Comparison of ENCODE assay signal across 10 mouse cellular contexts in genomic region chr7:67955276-67955675, GRCm38 (mm10). TPM values are rescaled to one million over a fixed set of nuclear protein-coding genes. Genes with fewer than 3 reads are reported as not detected.
DNase-seq lines count a peak whose midpoint lies in the region; ATAC-seq lines count a peak whose summit lies in the region.
"Had no signal": no experiment of that assay in that cellular context is flagged by ENCODE, and none has a peak within 500 bp of the region (broad histone marks: within the 10 kb centered on the region; RNA-seq: fewer than 3 reads in every experiment).

No protein-coding gene starts in this region.

- peaks cover 60% of the 10 kb centered on the region for H3K4me1 ChIP-seq in heart, embryonic 13.5 days
- H3K4me1 ChIP-seq in hindbrain, embryonic 12.5 days: peaks cover 48% of the 10 kb centered on the region
- H3K4me1 ChIP-seq in midbrain, embryonic 10.5 days: peaks cover 66% of the 10 kb centered on the region

- no peak for DNase-seq in heart, adult 11 months
- DNase-seq in adipocyte (ENCODE audit: low spot score): peak; percentile 6
- DNase-seq in midbrain, embryonic 10.5 days (ENCODE audit: low spot score): no peak
- DNase-seq in thymus, postnatal 10 days (ENCODE audit: low spot score in 2 of 2): no peak
- DNase-seq in MN1 (ENCODE audit: low spot score): no peak
- no peak for DNase-seq in cerebellum, adult 9-10 months
- DNase-seq: right cerebral cortex, adult 18-20 months had no signal

- H3K27me3 ChIP-seq in heart, embryonic 13.5 days (replicated peaks): no peaks in the 10 kb centered on the region
- no peaks in the 10 kb centered on the region for H3K27me3 ChIP-seq in hindbrain, embryonic 12.5 days
- no peaks in the 10 kb centered on the region for H3K27me3 ChIP-seq in midbrain, embryonic 10.5 days (ENCODE audit: low read depth, poor library complexity, severe bottlenecking)

- peak overlapping the region; percentile 100 for H3K27ac ChIP-seq in heart, embryonic 13.5 days (replicated peaks)
- H3K27ac ChIP-seq in hindbrain, embryonic 12.5 days: no peak overlapping the region; the same call in 1 of the 2 replicates
- H3K27ac ChIP-seq in midbrain, embryonic 10.5 days (replicated peaks): peak overlapping the region; percentile 100

- H3K9ac ChIP-seq in heart, embryonic 13.5 days: peak overlapping the region; percentile 99
- peak overlapping the region; percentile 93 for H3K9ac ChIP-seq in hindbrain, embryonic 12.5 days

- H3K9me3 ChIP-seq in heart, embryonic 13.5 days: no peaks in the 10 kb centered on the region
- H3K9me3 ChIP-seq in hindbrain, embryonic 12.5 days (replicated peaks): no peaks in the 10 kb centered on the region
- no peaks in the 10 kb centered on the region for H3K9me3 ChIP-seq in midbrain, embryonic 10.5 days (replicated peaks)

- ATAC-seq in heart, embryonic 13.5 days (ENCODE audit: extremely low read depth, insufficient number of reproducible peaks, low FRiP score, low TSS enrichment): no peak
- no peak for ATAC-seq in hindbrain, embryonic 12.5 days (ENCODE audit: low FRiP score)
- ATAC-seq: CD4-positive, CD25-positive, alpha-beta regulatory T cell, adult 4 months had no signal

- WGBS in heart, embryonic 13.5 days: 15% methylated on average over 5 of the region's 5 CpGs
- WGBS in hindbrain, embryonic 12.5 days: 31% methylated on average over 5 of the region's 5 CpGs
- 28% methylated on average over 5 of the region's 5 CpGs for WGBS in midbrain, embryonic 10.5 days

- peak overlapping the region; percentile 82 for H3K4me3 ChIP-seq in heart, embryonic 13.5 days
- peak overlapping the region; percentile 95 for H3K4me3 ChIP-seq in hindbrain, embryonic 12.5 days
- peak overlapping the region; percentile 99 for H3K4me3 ChIP-seq in midbrain, embryonic 10.5 days

- no peaks in the 10 kb centered on the region for H3K36me3 ChIP-seq in heart, embryonic 13.5 days
- H3K36me3 ChIP-seq in hindbrain, embryonic 12.5 days: no peaks in the 10 kb centered on the region
- no peaks in the 10 kb centered on the region for H3K36me3 ChIP-seq in midbrain, embryonic 10.5 days

- H3K4me2 ChIP-seq in heart, embryonic 13.5 days: peak overlapping the region; percentile 83
- peak overlapping the region; percentile 99 for H3K4me2 ChIP-seq in hindbrain, embryonic 12.5 days (replicated peaks)

RNA-seq across cellular contexts. Expression of gene Igf1r, which starts 2.6 kb away (rescaled TPM):
- polyA plus RNA-seq in heart, embryonic 13.5 days (2015; fragmentation: Nextera tagmentation; extraction: Ambion mirVana): 15.0 and 15.2 TPM in 2 replicates
- 42.3 and 43.0 TPM in 2 replicates for polyA plus RNA-seq in hindbrain, embryonic 12.5 days (2016; fragmentation: Nextera tagmentation; extraction: Ambion mirVana)
- 17.0 and 21.6 TPM in 2 replicates for polyA plus RNA-seq in midbrain, embryonic 10.5 days (2016; fragmentation: Nextera tagmentation; extraction: Ambion mirVana)
